ENCODE assay signal across 13 mouse cellular contexts in the genomic region with DNA sequence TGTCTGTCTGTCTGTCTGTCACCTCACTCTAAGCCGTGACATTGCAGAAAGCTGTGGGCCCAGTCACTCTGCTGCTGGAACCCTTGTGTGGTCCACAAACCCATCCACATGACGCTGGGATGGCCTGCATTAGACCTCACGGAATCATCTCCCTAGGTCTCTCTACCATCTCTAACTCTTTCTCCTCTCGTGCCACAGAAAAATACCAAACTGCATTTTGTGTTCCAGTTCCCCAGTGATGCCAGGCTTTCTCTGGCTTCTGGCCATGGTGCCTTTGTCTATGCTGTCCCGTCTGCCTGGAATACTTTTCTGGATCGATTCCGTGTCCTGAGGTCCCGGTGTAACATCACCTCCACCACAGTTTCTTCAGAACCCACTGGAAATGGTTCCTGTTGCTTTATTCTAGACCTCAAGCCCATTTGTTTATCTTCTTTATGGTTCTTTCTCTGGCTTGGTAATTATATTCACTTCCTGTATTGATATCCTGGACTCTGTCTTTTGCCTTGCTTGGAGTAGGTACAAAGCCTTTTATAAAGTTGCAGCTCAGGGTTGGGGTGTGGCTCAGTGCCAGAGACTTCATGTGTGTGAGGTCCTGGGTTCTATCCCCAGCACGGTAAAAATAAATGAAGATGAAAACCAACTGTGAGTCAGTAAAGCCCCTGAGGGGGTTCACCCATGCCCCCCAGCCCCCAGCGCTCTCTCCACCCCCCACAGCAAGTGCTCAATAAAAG. TPM values are rescaled to one million over a fixed set of nuclear protein-coding genes. Genes with fewer than 3 reads are reported as not detected.
A peak's percentile ranks its signal among the peaks of the same experiment; 100 is the strongest.
DNase-seq lines count a peak whose midpoint lies in the region; ATAC-seq and TF ChIP-seq lines count a peak whose summit lies in the region.
"Had no signal": no experiment of that assay in that cellular context is flagged by ENCODE, and none has a peak within 500 bp of the region (broad histone marks: within the 10 kb centered on the region; RNA-seq: fewer than 3 reads in every experiment).

No protein-coding gene starts in this region.

- no peak overlapping the region for H3K9ac ChIP-seq in forebrain, embryonic 12.5 days
- H3K9ac ChIP-seq in forebrain, postnatal 0 days, result no peak overlapping the region
- H3K9ac ChIP-seq in intestine, embryonic 15.5 days, result peak overlapping the region; percentile 14; the same call in 1 of the 2 replicates

- peak overlapping the region; percentile 19; the same call in 1 of the 2 replicates for H3K27ac ChIP-seq in forebrain, embryonic 12.5 days
- no peak overlapping the region for H3K27ac ChIP-seq in forebrain, postnatal 0 days (ENCODE audit: low read depth, low read length)
- peak overlapping the region; percentile 96 for H3K27ac ChIP-seq in left cerebral cortex, adult 2 months
- H3K27ac ChIP-seq in intestine, embryonic 15.5 days, result peak overlapping the region; percentile 88

- peaks cover 20% of the 10 kb centered on the region for H3K36me3 ChIP-seq in forebrain, embryonic 12.5 days (replicated peaks)
- H3K36me3 ChIP-seq in forebrain, postnatal 0 days (ENCODE audit: insufficient read depth), result peaks cover 9% of the 10 kb centered on the region
- H3K36me3 ChIP-seq in E14TG2a.4 (ENCODE audit: insufficient read depth, low read length), result peaks cover 22% of the 10 kb centered on the region
- peaks cover 16% of the 10 kb centered on the region for H3K36me3 ChIP-seq in intestine, embryonic 15.5 days

- intact Hi-C loops in left cerebral cortex, adult 2 months (cut with DNase I), result no loop called here
- intact Hi-C loops in left cerebral cortex, postnatal 4 days (cut with DNase I), result no loop called here

- H3K9me3 ChIP-seq in forebrain, embryonic 12.5 days, result no peaks in the 10 kb centered on the region
- no peaks in the 10 kb centered on the region for H3K9me3 ChIP-seq in forebrain, postnatal 0 days (ENCODE audit: low read length)
- H3K9me3 ChIP-seq in E14TG2a.4 (ENCODE audit: low read length), result peaks cover 8% of the 10 kb centered on the region
- H3K9me3 ChIP-seq in intestine, embryonic 15.5 days, result no peaks in the 10 kb centered on the region

- no peak for ATAC-seq in forebrain, embryonic 12.5 days (ENCODE audit: low FRiP score)
- ATAC-seq in forebrain, postnatal 0 days, result no peak
- ATAC-seq in intestine, embryonic 15.5 days, result peak; percentile 39; the same call in 1 of the 2 replicates
- ATAC-seq: inflammation-experienced regulatory T-cells, adult 6 months had no signal

- 70% methylated on average over 10 of the region's 10 CpGs for WGBS in forebrain, embryonic 12.5 days
- whole genome bisulfite sequencing in forebrain, postnatal 0 days, result 39% methylated on average over 10 of the region's 10 CpGs
- WGBS in intestine, embryonic 15.5 days, result 62% methylated on average over 10 of the region's 10 CpGs

- H3K4me2 ChIP-seq in forebrain, embryonic 12.5 days, result no peak overlapping the region
- no peak overlapping the region for H3K4me2 ChIP-seq in forebrain, postnatal 0 days (ENCODE audit: low read depth)
- H3K4me2 ChIP-seq in intestine, embryonic 15.5 days (replicated peaks), result peak overlapping the region; percentile 47
- H3K4me2 ChIP-seq: liver, embryonic 11.5 days had no signal

- peaks cover 21% of the 10 kb centered on the region for H3K4me1 ChIP-seq in forebrain, embryonic 12.5 days
- H3K4me1 ChIP-seq in forebrain, postnatal 0 days (ENCODE audit: insufficient read depth), result no peaks in the 10 kb centered on the region
- peaks cover 87% of the 10 kb centered on the region for H3K4me1 ChIP-seq in E14TG2a.4 (replicated peaks; ENCODE audit: low read depth, low read length)
- peaks cover 44% of the 10 kb centered on the region for H3K4me1 ChIP-seq in intestine, embryonic 15.5 days (replicated peaks)

- H3K27me3 ChIP-seq in forebrain, embryonic 12.5 days, result peaks cover 30% of the 10 kb centered on the region; the same call in 1 of the 2 replicates
- no peaks in the 10 kb centered on the region; the same call in 1 of the 2 replicates for H3K27me3 ChIP-seq in forebrain, postnatal 0 days (ENCODE audit: insufficient read depth, low read length)
- H3K27me3 ChIP-seq in E14TG2a.4 (ENCODE audit: insufficient read depth, low read length), result 0 out of 2 replicates have a peak, but pooled peaks cover 4% of the 10 kb centered on the region
- no peaks in the 10 kb centered on the region for H3K27me3 ChIP-seq in intestine, embryonic 15.5 days (replicated peaks)

- no peak for DNase-seq in forebrain, postnatal 0 days
- DNase-seq in left cerebral cortex, adult 2 months (ENCODE audit: extremely low spot score in 1 of 2, low spot score in 2 of 2), result no peak
- no peak for DNase-seq in left cerebral cortex, adult 9 months (ENCODE audit: low spot score in 2 of 2)
- DNase-seq in adrenal gland, postnatal 10 days, result no peak
- DNase-seq in left cerebral cortex, postnatal 4 days, result no peak
- DNase-seq: layer of hippocampus, adult 9-11 months; retina, postnatal 1 day had no signal

- no peak for TF ChIP-seq CTCF in forebrain, postnatal 0 days (IDR thresholded peaks at IDR 0.05; ENCODE audit: low read depth)
- TF ChIP-seq CTCF in left cerebral cortex, adult 2 months (IDR thresholded peaks at IDR 0.05), result no peak
- no peak for TF ChIP-seq CTCF in E14TG2a.4 (conservative IDR thresholded peaks at IDR 0.05; ENCODE audit: low read length)

- H3K4me3 ChIP-seq in forebrain, embryonic 12.5 days (replicated peaks), result no peak overlapping the region
- H3K4me3 ChIP-seq in forebrain, postnatal 0 days (ENCODE audit: low read depth, low read length), result no peak overlapping the region
- no peak overlapping the region for H3K4me3 ChIP-seq in left cerebral cortex, adult 2 months
- 0 out of 2 replicates have a peak overlapping the region, but pooled peaks have one; percentile 20 for H3K4me3 ChIP-seq in E14TG2a.4 (replicated peaks; ENCODE audit: low read length)
- no peak overlapping the region for H3K4me3 ChIP-seq in intestine, embryonic 15.5 days (replicated peaks)

RNA-seq across cellular contexts. Expression of gene Grasp, which starts 10.8 kb away (rescaled TPM):
- 4.1 and 4.7 TPM in 2 replicates for polyA plus RNA-seq in forebrain, embryonic 12.5 days (2016; fragmentation: Nextera tagmentation; extraction: Ambion mirVana)
- total RNA-seq in forebrain, postnatal 0 days (2014; rRNA removed), result 8.8 and 11.1 TPM in 2 replicates
- 3.3 and 3.4 TPM in 2 replicates for polyA plus RNA-seq in forebrain, postnatal 0 days (2015; fragmentation: Nextera tagmentation; extraction: Ambion mirVana)
- 100 to 1,000 TPM in 1 of 2 experiments, 10 to 100 TPM in 1; 89.7 to 107 TPM for total RNA-seq in left cerebral cortex, adult 2 months (2021)
- 3.9 and 4.8 TPM in 2 replicates for polyA plus RNA-seq in intestine, embryonic 15.5 days (2015; fragmentation: Nextera tagmentation; extraction: Ambion mirVana)
- 10 to 100 TPM; 16.4 to 24.0 TPM for total RNA-seq in adrenal gland, postnatal 10 days (2021)
- total RNA-seq in left cerebral cortex, postnatal 4 days (2021), result 10 to 100 TPM; 12.3 to 13.5 TPM

RNA-seq across cellular contexts. Expression of gene Nr4a1, which starts 19.3 kb away (rescaled TPM):
- polyA plus RNA-seq in forebrain, embryonic 12.5 days (2016; fragmentation: Nextera tagmentation; extraction: Ambion mirVana), result 2.9 and 3.6 TPM in 2 replicates
- 8.9 and 9.6 TPM in 2 replicates for total RNA-seq in forebrain, postnatal 0 days (2014; rRNA removed)
- 8.5 and 9.0 TPM in 2 replicates for polyA plus RNA-seq in forebrain, postnatal 0 days (2015; fragmentation: Nextera tagmentation; extraction: Ambion mirVana)
- total RNA-seq in left cerebral cortex, adult 2 months (2021), result 100 to 1,000 TPM; 155 to 210 TPM
- 7.9 and 8.9 TPM in 2 replicates for polyA plus RNA-seq in intestine, embryonic 15.5 days (2015; fragmentation: Nextera tagmentation; extraction: Ambion mirVana)
- total RNA-seq in adrenal gland, postnatal 10 days (2021), result 100 to 1,000 TPM in 1 of 2 experiments, 10 to 100 TPM in 1; 95.8 to 589 TPM
- total RNA-seq in left cerebral cortex, postnatal 4 days (2021), result 10 to 100 TPM; 20.1 to 22.6 TPM

RNA-seq across cellular contexts. Expression of gene Atg101, which starts 49.3 kb away (rescaled TPM):
- 61.9 and 63.2 TPM in 2 replicates for polyA plus RNA-seq in forebrain, embryonic 12.5 days (2016; fragmentation: Nextera tagmentation; extraction: Ambion mirVana)
- 56.3 and 60.0 TPM in 2 replicates for total RNA-seq in forebrain, postnatal 0 days (2014; rRNA removed)
- polyA plus RNA-seq in forebrain, postnatal 0 days (2015; fragmentation: Nextera tagmentation; extraction: Ambion mirVana), result 81.3 and 94.4 TPM in 2 replicates
- 10 to 100 TPM; 41.9 to 44.5 TPM for total RNA-seq in left cerebral cortex, adult 2 months (2021)
- polyA plus RNA-seq in intestine, embryonic 15.5 days (2015; fragmentation: Nextera tagmentation; extraction: Ambion mirVana), result 61.1 and 62.0 TPM in 2 replicates
- 100 to 1,000 TPM in 1 of 2 experiments, 10 to 100 TPM in 1; 36.6 to 103 TPM for total RNA-seq in adrenal gland, postnatal 10 days (2021)
- 10 to 100 TPM; 36.5 to 37.1 TPM for total RNA-seq in left cerebral cortex, postnatal 4 days (2021)

RNA-seq across cellular contexts. Expression of gene 6030408B16Rik, which starts 58.2 kb away (rescaled TPM):
- 0.27 and 0.28 TPM in 2 replicates for polyA plus RNA-seq in forebrain, embryonic 12.5 days (2016; fragmentation: Nextera tagmentation; extraction: Ambion mirVana)
- 0.54 and 1.00 TPM in 2 replicates for total RNA-seq in forebrain, postnatal 0 days (2014; rRNA removed)
- polyA plus RNA-seq in forebrain, postnatal 0 days (2015; fragmentation: Nextera tagmentation; extraction: Ambion mirVana), result 0.30 and 0.77 TPM in 2 replicates
- total RNA-seq in left cerebral cortex, adult 2 months (2021), result under 1 TPM; 0.30 to 0.41 TPM
- polyA plus RNA-seq in intestine, embryonic 15.5 days (2015; fragmentation: Nextera tagmentation; extraction: Ambion mirVana), result 4.1 TPM in 2 replicates
- 1 to 10 TPM; 1.0 to 2.4 TPM for total RNA-seq in adrenal gland, postnatal 10 days (2021)
- under 1 TPM in 1 of 2 experiments, not detected in 1; 0.56 TPM for total RNA-seq in left cerebral cortex, postnatal 4 days (2021)
- total RNA-seq: megakaryocyte, adult 5-6 weeks had no signal
